Mouse (Mus musculus) spleen, adult 2 months (tissue): ENCODE data around the gene Npas3. TPM values are rescaled to one million over a fixed set of nuclear protein-coding genes. Genes with fewer than 3 reads are reported as not detected.
A peak's percentile ranks its signal among the peaks of the same experiment; 100 is the strongest.

Experiments used
- DNase-seq, 2 experiments: peaks; one replicate each; pipeline versions ENCODE4 v3.0.0 to v3.0.0-alpha.2; 2012 to 2021; ENCODE audit warnings: low spot score in 2 of 2, low read depth in 1 of 2
- H3K27ac ChIP-seq: fragments of 200-500 bp; 2 replicates; pipeline ENCODE4 v1.5.1; 2012; ENCODE audit warnings: low read length, inconsistent platforms; ENCODE audit not compliant: insufficient read depth
- H3K27me3 ChIP-seq: fragments of 200-500 bp; 2 replicates; pipeline ENCODE4 v1.6.1; 2012; ENCODE audit warnings: mild to moderate bottlenecking, moderate library complexity, low read length, inconsistent platforms; ENCODE audit not compliant: control insufficient read depth, insufficient read depth
- H3K36me3 ChIP-seq: fragments of 200-500 bp; 2 replicates; pipeline ENCODE4 v1.6.1; 2012; ENCODE audit warnings: mild to moderate bottlenecking, low read length, inconsistent platforms; ENCODE audit not compliant: control insufficient read depth, insufficient read depth
- H3K4me1 ChIP-seq: fragments of 200-500 bp; 2 replicates; pipeline ENCODE4 v1.6.1; 2011; ENCODE audit warnings: inconsistent platforms; ENCODE audit not compliant: control insufficient read depth, insufficient read depth, insufficient read length
- H3K4me3 ChIP-seq: fragments of 200-500 bp; 2 replicates; pipeline ENCODE4 v1.5.1; 2011; ENCODE audit warnings: mild to moderate bottlenecking, inconsistent platforms; ENCODE audit not compliant: insufficient read depth, insufficient read length; ENCODE audit errors: extremely low read depth
- CTCF ChIP-seq: fragments of 200-500 bp; IDR thresholded peaks from 2 replicates; pipeline ENCODE4 v1.5.1; 2011; ENCODE audit warnings: mild to moderate bottlenecking, inconsistent platforms; ENCODE audit not compliant: insufficient read depth, insufficient read length, insufficient replicate concordance; ENCODE audit errors: extremely low read depth
- POLR2A ChIP-seq: fragments of 200-500 bp; IDR thresholded peaks from 2 replicates; pipeline ENCODE4 v1.6.1; 2011; ENCODE audit warnings: low read depth, low read length, inconsistent platforms
- WGBS: fragments of 180-500 bp; shearing (Covaris S2); methylation state at CpG from one replicate; pipeline ENCODE4 v1.1.7; 2018; 5-methylcytosine and 5-hydroxymethylcytosine counted together
- polyA plus RNA-seq: library from polyadenylated mRNA; depleted of rRNA; stranded (reverse); fragments of >200 nt; gene quantifications from 2 replicates; pipeline ENCODE4 v1.2.3, GENCODE M21; 2012

Gene Npas3
- polyA plus RNA-seq, 1 experiment = 0.26 TPM

DNA sequence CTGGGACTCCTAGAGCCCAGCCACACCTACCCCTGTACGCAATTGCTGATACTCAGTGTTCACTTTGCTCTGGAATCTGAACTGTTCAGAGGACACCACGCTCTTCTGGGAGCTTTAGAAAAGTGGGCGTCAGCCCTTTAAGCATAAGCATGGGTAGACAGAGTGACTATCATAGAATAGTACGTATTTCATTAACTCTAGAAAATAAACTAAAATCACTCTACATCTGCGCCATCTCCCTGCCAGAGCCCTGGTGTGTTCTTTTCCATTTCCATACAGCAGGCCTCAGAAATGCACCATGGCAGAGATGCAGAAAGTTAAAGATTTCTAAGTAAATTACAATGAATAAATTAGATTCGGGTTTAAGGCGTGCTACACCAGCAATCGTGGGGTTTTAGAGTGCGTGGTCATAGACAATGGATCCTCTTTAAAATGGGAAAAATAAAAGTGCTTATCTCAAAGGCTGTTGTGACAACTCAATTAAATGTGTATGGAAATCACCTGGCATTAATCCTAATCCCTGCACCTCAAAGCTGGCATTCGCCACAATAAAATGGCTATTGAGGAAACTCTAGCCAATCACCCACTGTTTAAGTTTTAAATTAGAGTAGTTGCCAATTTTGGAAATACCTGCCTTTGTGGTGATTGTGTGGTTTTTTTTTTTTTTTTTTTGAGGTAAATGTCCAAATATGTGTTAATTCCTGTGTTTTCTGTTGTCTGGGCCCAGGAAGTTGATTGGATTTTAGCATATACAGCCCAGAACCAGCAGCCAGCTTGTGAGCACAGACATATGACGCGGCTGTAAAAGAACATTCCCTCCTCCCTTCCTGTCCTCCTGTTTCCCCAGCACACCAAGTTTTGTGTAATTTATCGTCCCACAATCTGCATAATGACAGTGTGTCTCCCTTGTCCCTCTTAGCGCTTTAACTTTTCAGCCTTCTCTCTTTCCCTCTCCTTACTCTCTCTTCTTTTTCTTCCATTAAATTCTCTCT lies 737.7 kb downstream of the Npas3 start:
- DNase-seq = no peak
- H3K4me1 ChIP-seq = no peaks in the 10 kb centered on the region
- TF ChIP-seq POLR2A (no peak), CTCF (no peak)
- no peaks in the 10 kb centered on the region for H3K36me3 ChIP-seq
- no peak overlapping the region for H3K27ac ChIP-seq
- 91% methylated on average over 14 of the region's 14 CpGs for WGBS
- no peak overlapping the region for H3K4me3 ChIP-seq
- H3K27me3 ChIP-seq = no peaks in the 10 kb centered on the region

DNA sequence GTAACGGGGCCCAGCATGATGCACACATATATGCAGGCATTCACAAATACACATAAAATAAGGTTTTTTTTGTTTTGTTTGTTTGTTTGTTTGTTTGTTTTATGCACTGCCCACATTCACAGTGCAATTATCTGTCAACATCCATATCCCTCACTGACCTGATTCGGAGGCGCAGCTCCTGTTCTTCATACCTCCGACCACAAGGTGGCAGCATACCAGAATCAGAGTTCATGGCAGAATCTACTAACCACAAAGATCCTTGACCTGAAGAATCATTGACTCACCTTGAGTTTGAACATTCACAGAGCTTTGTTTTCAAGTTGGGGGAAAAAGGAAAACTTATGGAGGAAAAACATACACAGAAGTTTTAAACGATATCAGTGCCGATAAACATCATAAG lies 743.9 kb downstream of the Npas3 start:
- Histone ChIP-seq H3K36me3 (no peaks in the 10 kb centered on the region), H3K4me1 (no peaks in the 10 kb centered on the region), H3K27me3 (no peaks in the 10 kb centered on the region), H3K4me3 (no peak overlapping the region), H3K27ac (no peak overlapping the region)
- DNase-seq = peak in 1 of 2 experiments; percentile 5
- 95% methylated on average over 6 of the region's 6 CpGs for WGBS
- TF ChIP-seq POLR2A (no peak), CTCF (peak; percentile 27; the same call in 1 of the 2 replicates)

DNA sequence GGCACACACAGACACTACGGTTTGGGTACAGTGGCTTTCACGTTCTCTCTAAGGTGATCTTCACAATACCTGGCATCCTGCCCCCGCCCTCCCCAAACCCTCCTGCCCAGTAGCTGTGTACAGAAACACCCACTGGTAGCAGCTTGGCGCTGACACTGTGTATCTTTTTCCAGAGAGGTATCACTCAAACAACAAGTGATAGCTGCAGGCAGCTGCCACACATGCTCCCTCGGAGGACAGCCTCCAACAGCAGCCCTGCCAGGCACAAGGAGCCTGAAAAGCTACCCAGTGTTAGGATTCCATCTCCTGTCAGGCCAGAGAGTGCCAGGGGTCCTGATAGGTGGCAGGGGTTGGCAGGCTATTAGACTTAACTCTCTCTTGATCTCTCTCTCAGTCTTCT lies 747.2 kb downstream of the Npas3 start:
- TF ChIP-seq POLR2A = no peak
- no peak for TF ChIP-seq CTCF
- Histone ChIP-seq H3K36me3 (no peaks in the 10 kb centered on the region), H3K4me3 (no peak overlapping the region), H3K4me1 (no peaks in the 10 kb centered on the region), H3K27me3 (no peaks in the 10 kb centered on the region), H3K27ac (no peak overlapping the region)
- DNase-seq = no peak
- 77% methylated on average over 5 of the region's 5 CpGs for WGBS

DNA sequence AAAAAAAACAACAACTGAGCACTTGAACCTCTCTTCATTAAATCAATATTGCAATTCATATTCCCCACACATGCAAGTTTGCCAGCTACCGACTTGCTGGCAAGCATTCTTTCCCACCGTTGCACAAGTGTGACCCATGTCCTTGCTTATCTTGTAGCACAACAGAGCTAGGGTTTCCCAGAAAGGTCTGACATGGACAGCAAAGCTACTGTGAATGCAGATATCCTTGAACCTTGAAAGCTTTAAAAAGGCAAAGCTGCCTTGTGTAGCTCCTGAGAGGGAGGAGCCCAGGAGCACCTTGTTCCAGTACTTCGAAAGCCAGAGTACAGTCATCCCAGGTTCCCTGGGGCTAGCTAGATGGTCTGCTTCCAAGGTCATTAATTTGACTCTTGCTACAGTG lies 748.7 kb downstream of the Npas3 start:
- Histone ChIP-seq H3K36me3 (no peaks in the 10 kb centered on the region), H3K27ac (no peak overlapping the region), H3K4me1 (no peaks in the 10 kb centered on the region), H3K4me3 (no peak overlapping the region), H3K27me3 (no peaks in the 10 kb centered on the region)
- 92% methylated on average over 3 of the region's 3 CpGs for WGBS
- TF ChIP-seq CTCF (no peak), POLR2A (no peak)
- DNase-seq = no peak

DNA sequence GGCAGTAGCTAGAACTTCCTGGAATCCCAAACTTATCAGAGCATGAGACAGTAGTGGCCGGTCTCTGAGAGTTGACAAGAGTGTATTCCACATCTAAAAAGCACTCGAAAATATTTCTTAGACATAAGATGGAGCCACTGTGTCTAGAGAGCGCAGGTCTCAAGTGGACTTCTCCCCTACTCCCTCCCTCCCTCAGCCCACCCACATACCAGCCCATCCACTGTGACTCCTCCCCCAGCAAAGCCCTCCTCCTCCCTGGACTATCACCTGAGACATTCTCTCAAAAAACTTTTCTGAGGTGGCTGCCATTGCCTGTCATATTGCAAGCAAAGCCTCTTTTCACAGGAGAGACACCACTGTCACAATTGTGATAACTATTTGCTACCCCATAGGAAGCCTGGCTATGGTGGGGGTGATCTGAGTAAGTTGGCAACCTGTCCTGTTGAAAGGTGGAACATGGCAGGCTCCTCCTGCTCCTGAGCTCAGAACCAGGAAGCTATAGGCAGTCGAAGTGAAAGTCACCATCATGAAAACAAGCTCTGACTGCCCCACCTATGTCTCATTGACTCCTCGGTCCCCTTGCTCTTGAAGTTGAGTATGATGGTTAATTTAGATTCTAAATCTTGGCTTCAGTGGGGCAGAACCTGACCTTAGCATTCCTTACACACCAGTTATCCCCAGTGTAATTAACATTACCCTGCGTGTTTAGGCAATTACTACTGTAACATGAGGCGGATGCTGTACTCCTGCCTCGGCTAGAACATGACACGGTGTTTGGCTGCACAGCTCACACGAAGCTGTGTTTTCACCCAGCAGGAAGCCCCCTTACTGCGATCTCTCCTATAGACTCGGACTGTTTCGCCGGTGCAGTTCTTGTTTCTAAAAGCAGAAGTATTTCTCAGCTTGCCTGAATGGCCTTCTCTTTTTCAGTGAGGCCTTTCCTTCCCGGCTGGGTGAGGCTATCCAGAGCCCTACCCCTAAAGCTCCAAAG lies 751.5 kb downstream of the Npas3 start:
- 28% methylated on average over 15 of the region's 15 CpGs for WGBS
- H3K27me3 ChIP-seq = no peaks in the 10 kb centered on the region
- no peak overlapping the region for H3K27ac ChIP-seq
- no peak overlapping the region for H3K4me3 ChIP-seq
- H3K36me3 ChIP-seq = no peaks in the 10 kb centered on the region
- H3K4me1 ChIP-seq = no peaks in the 10 kb centered on the region
- TF ChIP-seq POLR2A (no peak), CTCF (no peak)
- DNase-seq = no peak

DNA sequence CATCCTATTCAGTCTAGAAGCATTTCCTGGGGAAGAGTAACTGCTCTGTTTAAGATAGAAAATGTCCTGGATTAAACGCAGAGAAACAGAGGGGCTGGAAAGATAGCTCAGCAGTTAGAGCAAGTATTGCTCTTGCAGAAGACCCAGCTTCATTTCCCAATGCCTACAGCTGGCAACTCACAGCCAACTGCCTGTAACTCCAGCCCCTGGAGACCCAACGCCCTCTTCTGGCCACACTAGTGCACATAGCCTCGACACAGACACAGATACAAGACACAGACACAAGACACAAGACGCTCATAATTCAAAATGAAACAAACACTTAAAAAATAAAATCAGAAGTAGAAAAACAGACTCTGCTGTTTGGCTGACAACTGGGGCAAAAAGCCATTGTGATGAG lies 754.0 kb downstream of the Npas3 start:
- WGBS = 65% methylated on average over 4 of the region's 4 CpGs
- Histone ChIP-seq H3K27ac (no peak overlapping the region), H3K36me3 (no peaks in the 10 kb centered on the region), H3K4me3 (no peak overlapping the region), H3K4me1 (no peaks in the 10 kb centered on the region), H3K27me3 (no peaks in the 10 kb centered on the region)
- no peak for DNase-seq
- TF ChIP-seq POLR2A (no peak), CTCF (no peak)
